Mouse (Mus musculus): ENCODE measurements around the gene Slc38a3.

GRCm38 (mm10) chr9:107700114-107700571 lies 30.8 kb upstream of the Slc38a3 start:
- TF ChIP-seq POLR2A (IDR thresholded peaks at IDR 0.05; ENCODE audit: low read depth, low read length), result no peak
- no peak for TF ChIP-seq CTCF (IDR thresholded peaks at IDR 0.05; ENCODE audit: extremely low read depth, insufficient read depth, insufficient read length, insufficient replicate concordance)

Data from spleen, adult 2 months (tissue).